Mouse (Mus musculus): Measurements from ENCODE around the gene Zfp820.

- no peak for TF ChIP-seq GATA1 (IDR thresholded peaks at IDR 0.05; ENCODE audit: low read length)
- TF ChIP-seq TAL1 (IDR thresholded peaks at IDR 0.05; ENCODE audit: low read length) = no peak
Measured at GRCm38 (mm10) chr17:21871256-21871655, 25.7 kb upstream of the Zfp820 start.
